Comparison of ENCODE assay signal across 9 mouse cellular contexts in the genomic region with DNA sequence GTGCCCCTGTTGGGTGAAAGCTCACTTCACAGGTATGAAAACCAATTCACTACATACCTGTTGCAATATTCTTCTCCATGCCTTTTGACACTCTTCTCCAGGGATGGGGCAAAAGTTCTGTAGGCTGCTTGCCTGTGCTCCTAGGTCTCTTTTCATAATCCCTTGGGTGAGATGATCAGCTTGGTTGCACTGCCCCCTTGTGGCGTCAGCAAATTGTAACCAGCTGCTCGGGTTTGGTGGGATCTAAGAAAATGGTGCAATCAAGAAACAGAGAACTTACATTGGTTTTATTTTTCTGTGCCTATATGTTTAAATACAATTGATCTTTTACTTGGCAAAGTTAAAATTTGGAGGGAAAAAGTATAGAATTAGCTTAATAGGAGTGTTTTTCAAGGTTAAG.
A peak's percentile ranks its signal among the peaks of the same experiment; 100 is the strongest.
DNase-seq lines count a peak whose midpoint lies in the region; ATAC-seq lines count a peak whose summit lies in the region.
"Had no signal": no experiment of that assay in that cellular context is flagged by ENCODE, and none has a peak within 500 bp of the region (broad histone marks: within the 10 kb centered on the region; RNA-seq: fewer than 3 reads in every experiment).

No protein-coding gene starts in this region.

- H3K27me3 ChIP-seq in forebrain, embryonic 15.5 days = no peaks in the 10 kb centered on the region
- H3K27me3 ChIP-seq in liver, embryonic 13.5 days = no peaks in the 10 kb centered on the region

- no peaks in the 10 kb centered on the region for H3K36me3 ChIP-seq in forebrain, embryonic 15.5 days
- no peaks in the 10 kb centered on the region for H3K36me3 ChIP-seq in liver, embryonic 13.5 days
- H3K36me3 ChIP-seq: heart, embryonic 15.5 days had no signal

- no peak overlapping the region for H3K4me3 ChIP-seq in forebrain, embryonic 15.5 days
- no peak overlapping the region for H3K4me3 ChIP-seq in liver, embryonic 13.5 days (replicated peaks)
- H3K4me3 ChIP-seq: heart, embryonic 15.5 days had no signal

- peak; percentile 52; the same call in 1 of the 2 replicates for ATAC-seq in forebrain, embryonic 15.5 days (replicated peaks)
- no peak for ATAC-seq in liver, embryonic 13.5 days (ENCODE audit: low read depth)
- ATAC-seq in monocyte, adult 5-6 weeks (replicated peaks; ENCODE audit: insufficient number of reproducible peaks, low FRiP score, low TSS enrichment, poor library complexity, severe bottlenecking) = no peak

- H3K9ac ChIP-seq in forebrain, embryonic 15.5 days (replicated peaks) = no peak overlapping the region
- H3K9ac ChIP-seq in liver, embryonic 13.5 days = no peak overlapping the region
- H3K9ac ChIP-seq: heart, embryonic 15.5 days had no signal

- 0% methylated on average over 2 of the region's 2 CpGs for WGBS in forebrain, embryonic 15.5 days
- WGBS in liver, embryonic 13.5 days (ENCODE audit: insufficient replicate concordance) = 1% methylated on average over 2 of the region's 2 CpGs

- DNase-seq in urinary bladder, postnatal 14 days (ENCODE audit: low spot score) = peak; percentile 67
- no peak for DNase-seq in urinary bladder, adult 2 months (ENCODE audit: low spot score)
- peak; percentile 53 for DNase-seq in c-Kit-positive CD71-negative TER-119-negative erythroid progenitor cells, embryonic 14.5 days (ENCODE audit: low read depth)
- DNase-seq in kidney, postnatal 10 days = peak; percentile 85
- peak; percentile 9 for DNase-seq in liver, embryonic 13.5 days
- peak; percentile 85 to 90 for DNase-seq in right cerebral cortex, adult 2 months (ENCODE audit: low spot score in 2 of 2)

- no peak overlapping the region for H3K4me2 ChIP-seq in forebrain, embryonic 15.5 days (replicated peaks)
- H3K4me2 ChIP-seq in liver, embryonic 13.5 days = no peak overlapping the region
- H3K4me2 ChIP-seq: heart, embryonic 15.5 days had no signal

- H3K4me1 ChIP-seq in forebrain, embryonic 15.5 days = 0 out of 2 replicates have a peak, but pooled peaks cover 7% of the 10 kb centered on the region
- no peaks in the 10 kb centered on the region for H3K4me1 ChIP-seq in liver, embryonic 13.5 days (replicated peaks)

- H3K27ac ChIP-seq in forebrain, embryonic 15.5 days (replicated peaks) = no peak overlapping the region
- H3K27ac ChIP-seq in liver, embryonic 13.5 days = no peak overlapping the region
- H3K27ac ChIP-seq: heart, embryonic 15.5 days had no signal

- no peaks in the 10 kb centered on the region for H3K9me3 ChIP-seq in forebrain, embryonic 15.5 days
- no peaks in the 10 kb centered on the region for H3K9me3 ChIP-seq in liver, embryonic 13.5 days (replicated peaks)
- H3K9me3 ChIP-seq: heart, embryonic 15.5 days had no signal
